Mouse (Mus musculus) adrenal gland, postnatal 10 days (tissue): ENCODE results near the gene Apoc4. TPM values are rescaled to one million over a fixed set of nuclear protein-coding genes. Genes with fewer than 3 reads are reported as not detected.

Source experiments
- DNase-seq: peaks from one replicate; pipeline ENCODE4 v3.0.0; 2021; ENCODE audit warnings: mixed read lengths
- total RNA-seq, 2 experiments: library from RNA; stranded (reverse); gene quantifications; 2 replicates each; pipeline ENCODE4 v1.2.3; 2021

Apoc4 gene
- total RNA-seq, 2 experiments from 2014 or later: 211 to 416 TPM

GRCm38 (mm10) chr7:19628536-19629360 is 52.5 kb downstream of the Apoc4 start:
- DNase-seq: peak; percentile 98

- no peak for DNase-seq
Measured at GRCm38 (mm10) chr7:19628192-19628535, 53.1 kb downstream of the Apoc4 start.

Other genes starting within 250 kb of the Apoc4 start
- 10 to 100 TPM; 35.0 to 37.1 TPM for gene Mark4, start 222.7 kb downstream of the Apoc4 start, total RNA-seq
- gene Exoc3l2, start 218.1 kb downstream of the Apoc4 start, total RNA-seq: 10 to 100 TPM; 17.4 to 17.9 TPM
- gene Bloc1s3, start 173.1 kb downstream of the Apoc4 start, total RNA-seq: 1 to 10 TPM; 5.2 to 5.4 TPM
- gene Trappc6a, start 173.1 kb downstream of the Apoc4 start, total RNA-seq: 10 to 100 TPM; 76.6 to 80.9 TPM
- gene Nkpd1, start 163.6 kb downstream of the Apoc4 start, total RNA-seq: under 1 TPM; 0.18 to 0.21 TPM
- gene Ppp1r37, start 118.4 kb downstream of the Apoc4 start, total RNA-seq: 10 to 100 TPM; 59.2 to 60.8 TPM
- under 1 TPM; 0.55 to 0.60 TPM for gene Zfp296, start 104.2 kb downstream of the Apoc4 start, total RNA-seq
- 10 to 100 TPM; 54.7 to 56.2 TPM for gene Gemin7, start 103.9 kb downstream of the Apoc4 start, total RNA-seq
- 10 to 100 TPM; 29.6 to 58.3 TPM for gene Clasrp, start 77.0 kb downstream of the Apoc4 start, total RNA-seq
- 10 to 100 TPM; 18.8 to 21.6 TPM for gene Relb, start 52.0 kb downstream of the Apoc4 start, total RNA-seq
- gene Clptm1, start 16.4 kb downstream of the Apoc4 start, total RNA-seq: 100 to 1,000 TPM; 108 to 117 TPM
- 100 to 1,000 TPM in 1 of 2 experiments, 10 to 100 TPM in 1; 52.0 to 144 TPM for gene Apoc2, start 3.5 kb downstream of the Apoc4 start, total RNA-seq
- gene Gm44805, start 56 bp downstream of the Apoc4 start, total RNA-seq: 1 to 10 TPM; 1.3 to 1.5 TPM
- 1,000 to 10,000 TPM in 1 of 2 experiments, 100 to 1,000 TPM in 1; 910 to 1,570 TPM for gene Apoc1, start 11.2 kb upstream of the Apoc4 start, total RNA-seq
- 1,000 to 10,000 TPM; 1,872 to 4,173 TPM for gene Apoe, start 17.7 kb upstream of the Apoc4 start, total RNA-seq
- 100 to 1,000 TPM; 157 to 171 TPM for gene Tomm40, start 34.0 kb upstream of the Apoc4 start, total RNA-seq
- 100 to 1,000 TPM in 1 of 2 experiments, 10 to 100 TPM in 1; 86.7 to 106 TPM for gene Nectin2, start 69.0 kb upstream of the Apoc4 start, total RNA-seq
- gene Bcam, start 89.5 kb upstream of the Apoc4 start, total RNA-seq: 10 to 100 TPM; 62.4 to 75.1 TPM
- 1 to 10 TPM; 1.8 to 3.2 TPM for gene Cblc, start 115.3 kb upstream of the Apoc4 start, total RNA-seq
- gene Bcl3, start 141.3 kb upstream of the Apoc4 start, total RNA-seq: 10 to 100 TPM; 15.4 to 16.6 TPM
- not detected for gene Gm19345, start 170.5 kb upstream of the Apoc4 start, total RNA-seq
- under 1 TPM in 1 of 2 experiments, not detected in 1; 0.18 TPM for gene Ceacam16, start 179.8 kb upstream of the Apoc4 start, total RNA-seq
- not detected for gene Ceacam19, start 206.5 kb upstream of the Apoc4 start, total RNA-seq
- 10 to 100 TPM; 20.9 to 24.9 TPM for gene Pvr, start 239.7 kb upstream of the Apoc4 start, total RNA-seq